Mouse (Mus musculus): ENCODE results near the gene Syt7.

GRCm38 (mm10) chr19:10354830-10355229, 34.1 kb upstream of the Syt7 start:
- TF ChIP-seq CTCF (IDR thresholded peaks at IDR 0.05; ENCODE audit: insufficient read depth, low read length), result no peak
- TF ChIP-seq POLR2A (IDR thresholded peaks at IDR 0.05; ENCODE audit: borderline replicate concordance, extremely low read depth, low read depth, low read length), result no peak
